Mouse (Mus musculus) lung, adult 18-20 months (tissue): ENCODE results near the gene Rcor1.

ENCODE experiments used
- DNase-seq, 2 experiments: peaks; one replicate each; pipeline ENCODE4 v3.0.0; 2022; ENCODE audit warnings: mixed read lengths in 2 of 2

The Rcor1 gene

DNA sequence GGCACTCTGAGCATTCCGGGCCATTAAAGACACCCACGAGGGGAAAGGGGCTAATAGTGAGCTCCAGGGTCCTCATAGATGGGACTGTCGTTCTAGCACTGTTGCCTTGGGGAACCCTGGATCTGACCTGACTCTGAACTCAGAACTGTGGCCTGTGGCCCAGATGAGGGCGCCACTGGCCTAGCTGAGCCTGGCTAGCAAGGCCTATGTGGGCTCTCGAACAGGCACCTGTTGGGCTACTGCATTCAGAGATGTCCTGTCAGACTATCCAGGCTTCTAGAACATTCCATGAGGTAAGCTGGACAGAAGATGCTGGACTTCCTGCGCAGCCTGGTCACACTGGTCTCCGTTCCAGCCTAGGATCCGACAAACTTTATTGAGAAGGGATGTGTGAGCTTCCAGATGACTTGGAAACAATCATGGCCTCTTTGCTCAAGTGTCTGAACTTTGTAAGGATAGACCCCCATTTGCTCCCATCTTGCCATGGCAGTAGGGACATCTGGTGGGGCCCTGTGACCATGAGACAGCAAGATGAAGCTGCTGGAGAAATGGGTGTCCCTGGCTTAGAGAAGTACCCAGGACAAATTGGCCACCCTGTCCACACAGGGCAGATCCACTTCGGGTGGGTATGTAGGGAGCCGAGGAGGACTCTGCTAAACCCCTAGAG, 126.1 kb downstream of the Rcor1 start:
- peak; percentile 37 to 53 for DNase-seq
